Comparison of ENCODE assay signal across 25 mouse cellular contexts in the genomic region with DNA sequence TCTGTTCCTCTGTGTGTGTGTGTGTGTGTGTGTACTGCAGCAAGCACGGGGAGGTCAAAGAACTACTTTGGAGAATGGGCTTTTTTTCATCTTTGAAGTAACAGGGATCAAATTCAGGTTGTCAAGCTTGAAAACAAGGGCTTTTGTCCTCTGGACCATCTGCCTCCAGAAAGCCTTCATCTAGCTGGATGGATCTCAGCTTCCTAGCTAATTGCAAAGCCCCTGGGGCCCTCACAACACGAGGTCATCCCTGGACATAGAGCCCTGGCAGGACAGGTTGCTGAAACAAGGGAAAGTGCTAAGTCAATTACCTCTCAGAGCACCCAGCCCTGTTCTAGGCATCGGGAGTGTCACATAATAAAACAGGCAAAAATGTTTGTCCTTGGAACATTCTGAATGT. TPM values are rescaled to one million over a fixed set of nuclear protein-coding genes. Genes with fewer than 3 reads are reported as not detected.
A peak's percentile ranks its signal among the peaks of the same experiment; 100 is the strongest.
DNase-seq lines count a peak whose midpoint lies in the region; ATAC-seq and TF ChIP-seq lines count a peak whose summit lies in the region.
"Had no signal": no experiment of that assay in that cellular context is flagged by ENCODE, and none has a peak within 500 bp of the region (broad histone marks: within the 10 kb centered on the region; RNA-seq: fewer than 3 reads in every experiment).

No protein-coding gene starts in this region.

- ATAC-seq in hindbrain, embryonic 13.5 days (ENCODE audit: low FRiP score) = no peak
- ATAC-seq in hindbrain, embryonic 16.5 days = no peak
- ATAC-seq in midbrain, embryonic 11.5 days (ENCODE audit: low FRiP score) = no peak
- no peak for ATAC-seq in midbrain, embryonic 14.5 days (ENCODE audit: low FRiP score, low TSS enrichment)
- no peak for ATAC-seq in embryonic facial prominence, embryonic 12.5 days (ENCODE audit: insufficient number of reproducible peaks, insufficient read depth, low FRiP score, low TSS enrichment)
- ATAC-seq in granulocyte monocyte progenitor cell, adult 5-6 weeks (replicated peaks; ENCODE audit: poor library complexity, severe bottlenecking) = no peak
- ATAC-seq: forebrain, embryonic 14.5 days; liver, embryonic 12.5 days had no signal

- 7% methylated on average over 3 of the region's 3 CpGs for WGBS in hindbrain, embryonic 13.5 days
- WGBS in hindbrain, embryonic 16.5 days = 9% methylated on average over 3 of the region's 3 CpGs
- 16% methylated on average over 3 of the region's 3 CpGs for WGBS in midbrain, embryonic 11.5 days
- 2% methylated on average over 3 of the region's 3 CpGs for WGBS in midbrain, embryonic 14.5 days
- 4% methylated on average over 3 of the region's 3 CpGs for WGBS in embryonic facial prominence, embryonic 12.5 days
- 16% methylated on average over 3 of the region's 3 CpGs for WGBS in small intestine, adult 2 months

- H3K9ac ChIP-seq in hindbrain, embryonic 13.5 days = 0 out of 2 replicates have a peak overlapping the region, but pooled peaks have one; percentile 13
- H3K9ac ChIP-seq in hindbrain, embryonic 16.5 days (ENCODE audit: low read depth, low read length) = no peak overlapping the region
- peak overlapping the region; percentile 9; the same call in 1 of the 2 replicates for H3K9ac ChIP-seq in midbrain, embryonic 11.5 days (ENCODE audit: low read length)
- no peak overlapping the region for H3K9ac ChIP-seq in midbrain, embryonic 14.5 days (replicated peaks; ENCODE audit: low read length)
- no peak overlapping the region for H3K9ac ChIP-seq in embryonic facial prominence, embryonic 12.5 days
- H3K9ac ChIP-seq: embryonic facial prominence, embryonic 13.5 days; heart, embryonic 13.5 days; liver, embryonic 12.5 days; midbrain, embryonic 12.5 days had no signal

- peaks cover 48% of the 10 kb centered on the region for H3K27me3 ChIP-seq in hindbrain, embryonic 13.5 days
- H3K27me3 ChIP-seq in hindbrain, embryonic 16.5 days (replicated peaks; ENCODE audit: control insufficient read depth, insufficient read depth, low read length) = peaks cover 37% of the 10 kb centered on the region
- peaks cover 38% of the 10 kb centered on the region for H3K27me3 ChIP-seq in midbrain, embryonic 11.5 days (ENCODE audit: control insufficient read depth, insufficient read depth, low read length)
- H3K27me3 ChIP-seq in midbrain, embryonic 14.5 days (ENCODE audit: control insufficient read depth, insufficient read depth, low read length) = peaks cover 33% of the 10 kb centered on the region
- peaks cover 54% of the 10 kb centered on the region for H3K27me3 ChIP-seq in embryonic facial prominence, embryonic 12.5 days
- peaks cover 4% of the 10 kb centered on the region; the same call in 1 of the 2 replicates for H3K27me3 ChIP-seq in small intestine, adult 2 months (ENCODE audit: control insufficient read depth, insufficient read depth, low read length)

- H3K36me3 ChIP-seq in hindbrain, embryonic 13.5 days = no peaks in the 10 kb centered on the region
- H3K36me3 ChIP-seq in hindbrain, embryonic 16.5 days (ENCODE audit: control insufficient read depth, insufficient read depth, low read length) = no peaks in the 10 kb centered on the region
- H3K36me3 ChIP-seq in midbrain, embryonic 11.5 days (ENCODE audit: control insufficient read depth, insufficient read depth, low read length) = no peaks in the 10 kb centered on the region
- no peaks in the 10 kb centered on the region for H3K36me3 ChIP-seq in midbrain, embryonic 14.5 days (ENCODE audit: control insufficient read depth, insufficient read depth, low read length)
- no peaks in the 10 kb centered on the region for H3K36me3 ChIP-seq in embryonic facial prominence, embryonic 12.5 days
- peaks cover 2% of the 10 kb centered on the region; the same call in 1 of the 2 replicates for H3K36me3 ChIP-seq in small intestine, adult 2 months (ENCODE audit: control insufficient read depth, insufficient read depth, low read length)
- H3K36me3 ChIP-seq: embryonic facial prominence, embryonic 13.5 days; heart, embryonic 13.5 days; liver, embryonic 12.5 days; midbrain, embryonic 12.5 days had no signal

- DNase-seq in midbrain, embryonic 11.5 days (ENCODE audit: low spot score, missing footprints) = peak; percentile 83
- no peak for DNase-seq in midbrain, embryonic 14.5 days
- DNase-seq in left cerebral cortex, postnatal 14 days (ENCODE audit: low spot score in 2 of 2) = no peak
- DNase-seq: adrenal gland, postnatal 14 days; cerebellum, adult 8-10 months; cerebellum, postnatal 36 days; gastrocnemius, postnatal 14 days; heart, adult 18-20 months; lung, adult 18-20 months; thymus, postnatal 25 days had no signal

- H3K4me1 ChIP-seq in hindbrain, embryonic 13.5 days (replicated peaks) = peaks cover 25% of the 10 kb centered on the region
- peaks cover 11% of the 10 kb centered on the region for H3K4me1 ChIP-seq in hindbrain, embryonic 16.5 days (ENCODE audit: control insufficient read depth, insufficient read depth, low read depth, low read length)
- peaks cover 11% of the 10 kb centered on the region; the same call in 1 of the 2 replicates for H3K4me1 ChIP-seq in midbrain, embryonic 11.5 days (ENCODE audit: control insufficient read depth, insufficient read depth, low read length)
- peaks cover 13% of the 10 kb centered on the region; the same call in 1 of the 2 replicates for H3K4me1 ChIP-seq in midbrain, embryonic 14.5 days (ENCODE audit: control insufficient read depth, insufficient read depth, low read length)
- H3K4me1 ChIP-seq in embryonic facial prominence, embryonic 12.5 days = peaks cover 17% of the 10 kb centered on the region
- peaks cover 29% of the 10 kb centered on the region for H3K4me1 ChIP-seq in small intestine, adult 2 months (ENCODE audit: control insufficient read depth, insufficient read depth, insufficient read length, low read length)

- H3K4me2 ChIP-seq in hindbrain, embryonic 13.5 days = no peak overlapping the region
- H3K4me2 ChIP-seq in hindbrain, embryonic 16.5 days (ENCODE audit: low read length) = no peak overlapping the region
- H3K4me2 ChIP-seq in midbrain, embryonic 11.5 days = no peak overlapping the region
- H3K4me2 ChIP-seq in midbrain, embryonic 14.5 days (ENCODE audit: low read length) = no peak overlapping the region
- H3K4me2 ChIP-seq in embryonic facial prominence, embryonic 12.5 days (replicated peaks) = no peak overlapping the region
- H3K4me2 ChIP-seq: embryonic facial prominence, embryonic 13.5 days; heart, embryonic 13.5 days; liver, embryonic 12.5 days; midbrain, embryonic 12.5 days had no signal

- intact Hi-C loops in left cerebral cortex, postnatal 14 days (cut with DNase I) = no loop called here

- H3K4me3 ChIP-seq in hindbrain, embryonic 13.5 days = no peak overlapping the region
- no peak overlapping the region for H3K4me3 ChIP-seq in hindbrain, embryonic 16.5 days (ENCODE audit: low read length)
- no peak overlapping the region for H3K4me3 ChIP-seq in midbrain, embryonic 11.5 days (ENCODE audit: low read depth, low read length)
- H3K4me3 ChIP-seq in midbrain, embryonic 14.5 days (replicated peaks; ENCODE audit: low read depth, low read length) = no peak overlapping the region
- H3K4me3 ChIP-seq in embryonic facial prominence, embryonic 12.5 days = no peak overlapping the region
- no peak overlapping the region for H3K4me3 ChIP-seq in small intestine, adult 2 months (ENCODE audit: low read depth, low read length)
- H3K4me3 ChIP-seq: embryonic facial prominence, embryonic 13.5 days; erythroblast, embryonic 14.5 days; heart, embryonic 13.5 days; liver, embryonic 12.5 days; midbrain, embryonic 12.5 days had no signal

- no peak for TF ChIP-seq POLR2A in small intestine, adult 2 months (IDR thresholded peaks at IDR 0.05; ENCODE audit: low read depth, low read length)

- H3K9me3 ChIP-seq in hindbrain, embryonic 13.5 days = no peaks in the 10 kb centered on the region
- H3K9me3 ChIP-seq in hindbrain, embryonic 16.5 days (ENCODE audit: control insufficient read depth, low read length) = no peaks in the 10 kb centered on the region
- H3K9me3 ChIP-seq in midbrain, embryonic 11.5 days (ENCODE audit: control insufficient read depth, low read length) = no peaks in the 10 kb centered on the region
- H3K9me3 ChIP-seq in midbrain, embryonic 14.5 days (ENCODE audit: control insufficient read depth, low read length) = no peaks in the 10 kb centered on the region
- no peaks in the 10 kb centered on the region for H3K9me3 ChIP-seq in embryonic facial prominence, embryonic 12.5 days
- H3K9me3 ChIP-seq: embryonic facial prominence, embryonic 13.5 days; heart, embryonic 13.5 days; liver, embryonic 12.5 days; midbrain, embryonic 12.5 days had no signal

- TF ChIP-seq CTCF in small intestine, adult 2 months (IDR thresholded peaks at IDR 0.05; ENCODE audit: extremely low read depth, insufficient read length, insufficient replicate concordance, low read depth, low read length) = no peak

- no peak overlapping the region; the same call in 1 of the 2 replicates for H3K27ac ChIP-seq in hindbrain, embryonic 13.5 days
- H3K27ac ChIP-seq in hindbrain, embryonic 16.5 days (ENCODE audit: low read depth, low read length) = no peak overlapping the region
- no peak overlapping the region for H3K27ac ChIP-seq in midbrain, embryonic 11.5 days (ENCODE audit: low read depth, low read length)
- no peak overlapping the region for H3K27ac ChIP-seq in midbrain, embryonic 14.5 days (replicated peaks; ENCODE audit: low read depth, low read length)
- 0 out of 2 replicates have a peak overlapping the region, but pooled peaks have one; percentile 4 for H3K27ac ChIP-seq in embryonic facial prominence, embryonic 12.5 days
- peak overlapping the region; percentile 98 for H3K27ac ChIP-seq in small intestine, adult 2 months (ENCODE audit: insufficient read depth, low read depth, low read length)
- H3K27ac ChIP-seq: embryonic facial prominence, embryonic 13.5 days; heart, embryonic 13.5 days; kidney, postnatal 0 days; liver, embryonic 12.5 days; midbrain, embryonic 12.5 days had no signal

RNA-seq across cellular contexts. Expression of gene Cldn3, which starts 2.2 kb away (rescaled TPM):
- polyA plus RNA-seq in hindbrain, embryonic 13.5 days (2015; fragmentation: Nextera tagmentation; extraction: Ambion mirVana) = 2.3 and 2.8 TPM in 2 replicates
- 4.2 and 4.6 TPM in 2 replicates for polyA plus RNA-seq in hindbrain, embryonic 16.5 days (2015; fragmentation: Nextera tagmentation; extraction: Ambion mirVana)
- 0.59 and 1.4 TPM in 2 replicates for polyA plus RNA-seq in midbrain, embryonic 11.5 days (2014; fragmentation: Nextera tagmentation; extraction: Ambion mirVana)
- polyA plus RNA-seq in midbrain, embryonic 14.5 days (2014; fragmentation: Nextera tagmentation; extraction: Ambion mirVana) = 0.81 and 1.3 TPM in 2 replicates
- 14.8 and 20.5 TPM in 2 replicates for polyA plus RNA-seq in embryonic facial prominence, embryonic 12.5 days (2016; fragmentation: Nextera tagmentation; extraction: Ambion mirVana)
- 1,043 and 2,448 TPM in 2 replicates for polyA plus RNA-seq in small intestine, adult 2 months (2012; rRNA removed)
- total RNA-seq in left cerebral cortex, postnatal 14 days (2021) = 1 to 10 TPM in 1 of 2 experiments, under 1 TPM in 1; 0.37 to 1.7 TPM
- not detected in 2 replicates for total RNA-seq in granulocyte monocyte progenitor cell, adult 5-6 weeks (2014; fragmentation: Nextera tagmentation)
- not detected in 2 replicates for total RNA-seq in granulocyte monocyte progenitor cell, adult 5-6 weeks (2017)
- total RNA-seq: heart, postnatal 25 days had no signal
- polyA plus RNA-seq: C2C12 had no signal

RNA-seq across cellular contexts. Expression of gene Abhd11, which starts 25.2 kb away (rescaled TPM):
- polyA plus RNA-seq in hindbrain, embryonic 13.5 days (2015; fragmentation: Nextera tagmentation; extraction: Ambion mirVana) = 64.6 and 65.0 TPM in 2 replicates
- 73.3 and 82.1 TPM in 2 replicates for polyA plus RNA-seq in hindbrain, embryonic 16.5 days (2015; fragmentation: Nextera tagmentation; extraction: Ambion mirVana)
- polyA plus RNA-seq in midbrain, embryonic 11.5 days (2014; fragmentation: Nextera tagmentation; extraction: Ambion mirVana) = 37.8 and 41.2 TPM in 2 replicates
- 58.0 and 81.5 TPM in 2 replicates for polyA plus RNA-seq in midbrain, embryonic 14.5 days (2014; fragmentation: Nextera tagmentation; extraction: Ambion mirVana)
- 49.8 and 51.9 TPM in 2 replicates for polyA plus RNA-seq in embryonic facial prominence, embryonic 12.5 days (2016; fragmentation: Nextera tagmentation; extraction: Ambion mirVana)
- polyA plus RNA-seq in small intestine, adult 2 months (2012; rRNA removed) = 48.1 and 90.7 TPM in 2 replicates
- total RNA-seq in left cerebral cortex, postnatal 14 days (2021) = 10 to 100 TPM; 41.2 to 42.0 TPM
- 102 and 115 TPM in 2 replicates for total RNA-seq in granulocyte monocyte progenitor cell, adult 5-6 weeks (2014; fragmentation: Nextera tagmentation)
- 56.8 and 75.0 TPM in 2 replicates for total RNA-seq in granulocyte monocyte progenitor cell, adult 5-6 weeks (2017)

RNA-seq across cellular contexts. Expression of gene Cldn4, which starts 37.0 kb away (rescaled TPM):
- polyA plus RNA-seq in hindbrain, embryonic 13.5 days (2015; fragmentation: Nextera tagmentation; extraction: Ambion mirVana) = not detected in 2 replicates
- not detected in 2 replicates for polyA plus RNA-seq in hindbrain, embryonic 16.5 days (2015; fragmentation: Nextera tagmentation; extraction: Ambion mirVana)
- polyA plus RNA-seq in midbrain, embryonic 11.5 days (2014; fragmentation: Nextera tagmentation; extraction: Ambion mirVana) = 2.5 and 2.7 TPM in 2 replicates
- polyA plus RNA-seq in midbrain, embryonic 14.5 days (2014; fragmentation: Nextera tagmentation; extraction: Ambion mirVana) = not detected in 2 replicates
- polyA plus RNA-seq in embryonic facial prominence, embryonic 12.5 days (2016; fragmentation: Nextera tagmentation; extraction: Ambion mirVana) = 11.8 and 14.6 TPM in 2 replicates
- 112 and 571 TPM in 2 replicates for polyA plus RNA-seq in small intestine, adult 2 months (2012; rRNA removed)
- total RNA-seq in left cerebral cortex, postnatal 14 days (2021) = not detected
- total RNA-seq in granulocyte monocyte progenitor cell, adult 5-6 weeks (2014; fragmentation: Nextera tagmentation) = not detected in 2 replicates
- not detected in 2 replicates for total RNA-seq in granulocyte monocyte progenitor cell, adult 5-6 weeks (2017)
- total RNA-seq: adrenal gland, postnatal 14 days; gastrocnemius, postnatal 14 days; heart, postnatal 25 days; layer of hippocampus, postnatal 14 days had no signal
- polyA plus RNA-seq: erythroblast, embryonic 14.5 days; forebrain, embryonic 14.5 days had no signal

RNA-seq across cellular contexts. Expression of gene Stx1a, which starts 39.5 kb away (rescaled TPM):
- 78.4 and 78.9 TPM in 2 replicates for polyA plus RNA-seq in hindbrain, embryonic 13.5 days (2015; fragmentation: Nextera tagmentation; extraction: Ambion mirVana)
- polyA plus RNA-seq in hindbrain, embryonic 16.5 days (2015; fragmentation: Nextera tagmentation; extraction: Ambion mirVana) = 147 and 162 TPM in 2 replicates
- 16.1 and 17.7 TPM in 2 replicates for polyA plus RNA-seq in midbrain, embryonic 11.5 days (2014; fragmentation: Nextera tagmentation; extraction: Ambion mirVana)
- 106 and 137 TPM in 2 replicates for polyA plus RNA-seq in midbrain, embryonic 14.5 days (2014; fragmentation: Nextera tagmentation; extraction: Ambion mirVana)
- polyA plus RNA-seq in embryonic facial prominence, embryonic 12.5 days (2016; fragmentation: Nextera tagmentation; extraction: Ambion mirVana) = 20.4 and 20.7 TPM in 2 replicates
- 4.6 and 5.1 TPM in 2 replicates for polyA plus RNA-seq in small intestine, adult 2 months (2012; rRNA removed)
- 100 to 1,000 TPM; 413 to 473 TPM for total RNA-seq in left cerebral cortex, postnatal 14 days (2021)
- 1.2 and 3.6 TPM in 2 replicates for total RNA-seq in granulocyte monocyte progenitor cell, adult 5-6 weeks (2014; fragmentation: Nextera tagmentation)
- not detected in 2 replicates for total RNA-seq in granulocyte monocyte progenitor cell, adult 5-6 weeks (2017)

RNA-seq across cellular contexts. Expression of gene Mettl27, which starts 51.6 kb away (rescaled TPM):
- 5.4 and 6.7 TPM in 2 replicates for polyA plus RNA-seq in hindbrain, embryonic 13.5 days (2015; fragmentation: Nextera tagmentation; extraction: Ambion mirVana)
- polyA plus RNA-seq in hindbrain, embryonic 16.5 days (2015; fragmentation: Nextera tagmentation; extraction: Ambion mirVana) = 5.2 and 7.0 TPM in 2 replicates
- polyA plus RNA-seq in midbrain, embryonic 11.5 days (2014; fragmentation: Nextera tagmentation; extraction: Ambion mirVana) = 9.1 and 9.2 TPM in 2 replicates
- 6.0 and 6.3 TPM in 2 replicates for polyA plus RNA-seq in midbrain, embryonic 14.5 days (2014; fragmentation: Nextera tagmentation; extraction: Ambion mirVana)
- polyA plus RNA-seq in embryonic facial prominence, embryonic 12.5 days (2016; fragmentation: Nextera tagmentation; extraction: Ambion mirVana) = 21.7 and 21.8 TPM in 2 replicates
- 8.2 and 21.4 TPM in 2 replicates for polyA plus RNA-seq in small intestine, adult 2 months (2012; rRNA removed)
- 1 to 10 TPM; 7.3 TPM for total RNA-seq in left cerebral cortex, postnatal 14 days (2021)
- total RNA-seq in granulocyte monocyte progenitor cell, adult 5-6 weeks (2014; fragmentation: Nextera tagmentation) = 1.7 and 3.9 TPM in 2 replicates
- total RNA-seq in granulocyte monocyte progenitor cell, adult 5-6 weeks (2017) = 1.2 and 2.2 TPM in 2 replicates

Comparison
In these comparisons a context has a peak if more than half of its experiments do, and no peak if none do; other contexts are left out.
1. H3K9ac ChIP-seq: peak in hindbrain, embryonic 13.5 days (single experiment) and midbrain, embryonic 11.5 days (single experiment); none in hindbrain, embryonic 16.5 days (single experiment), midbrain, embryonic 14.5 days (single experiment) and embryonic facial prominence, embryonic 12.5 days (single experiment).
2. H3K27ac ChIP-seq: peak in embryonic facial prominence, embryonic 12.5 days (single experiment) and small intestine, adult 2 months (single experiment); none in hindbrain, embryonic 13.5 days (single experiment), hindbrain, embryonic 16.5 days (single experiment), midbrain, embryonic 11.5 days (single experiment) and midbrain, embryonic 14.5 days (single experiment).
3. RNA of gene Cldn3, which starts 2.2 kb away (polyA plus RNA-seq): 1,043 to 2,448 TPM in small intestine, adult 2 months; 14.8 to 20.5 TPM in embryonic facial prominence, embryonic 12.5 days, 4.2 to 4.6 TPM in hindbrain, embryonic 16.5 days, 2.3 to 2.8 TPM in hindbrain, embryonic 13.5 days, 0.59 to 1.4 TPM in midbrain, embryonic 11.5 days and 0.81 to 1.3 TPM in midbrain, embryonic 14.5 days; every median in the first group is over 10 times any median in the second.